Mouse (Mus musculus): ENCODE data around the gene Akt3.

- TF ChIP-seq CTCF (conservative IDR thresholded peaks at IDR 0.05; ENCODE audit: low read length), result no peak
- TF ChIP-seq NANOG (IDR thresholded peaks at IDR 0.05; ENCODE audit: borderline replicate concordance, low read length), result no peak
- TF ChIP-seq POU5F1 (IDR thresholded peaks at IDR 0.05; ENCODE audit: borderline replicate concordance, low read length), result no peak
These were observed 109.3 kb downstream of the Akt3 start for GRCm38 (mm10) chr1:177148746-177149145.

Measured in E14TG2a.4 (cell line).